Mouse (Mus musculus) T-helper 2 cell (primary cell): ENCODE data around the gene Otud6a.
"Not testable (repeated sequence)": the region's sequence is repeated elsewhere in the genome, so short reads cannot be mapped to it uniquely, and the experiment has no call there.

ENCODE experiments used
- in situ Hi-C: fragments of 300-600 bp; cut with MboI, MseI; formaldehyde crosslinking; loops from one replicate; pipeline ENCODE4 v1.15.1; 2025; ENCODE audit warnings: high pct_unique_total_duplicates

Gene Otud6a

GRCm38 (mm10) chrX:100428693-100429092 is at the start of gene Otud6a:
Gene Otud6a (plus strand): TSS chrX:100429013.
- in situ Hi-C loops, result no loop called here

- in situ Hi-C loops, result no loop called here
Observed at GRCm38 (mm10) chrX:100389887-100390286, 38.9 kb upstream of the Otud6a start.

GRCm38 (mm10) chrX:100392304-100392703 is 36.5 kb upstream of the Otud6a start:
- in situ Hi-C loops, result no loop called here

GRCm38 (mm10) chrX:100394223-100394861 is 34.5 kb upstream of the Otud6a start:
- in situ Hi-C loops, result no loop called here

- in situ Hi-C loops, result loop anchor here (5.0 kb wide), 1 partner anchor 87 kb away; no protein-coding TSS in a partner anchor
Observed at GRCm38 (mm10) chrX:100395026-100395425, 33.8 kb upstream of the Otud6a start.

- in situ Hi-C loops, result no loop called here
Observed at GRCm38 (mm10) chrX:100400900-100401299, 27.9 kb upstream of the Otud6a start.

- in situ Hi-C loops, result no loop called here
Observed at GRCm38 (mm10) chrX:100401657-100402056, 27.2 kb upstream of the Otud6a start.

GRCm38 (mm10) chrX:100409245-100409644 is 19.6 kb upstream of the Otud6a start:
- in situ Hi-C loops, result no loop called here

- in situ Hi-C loops, result no loop called here
Observed at GRCm38 (mm10) chrX:100432311-100432710, 3.5 kb downstream of the Otud6a start.

- in situ Hi-C loops, result not testable (repeated sequence)
Observed at GRCm38 (mm10) chrX:100442617-100443016, 13.8 kb downstream of the Otud6a start, which contains the start of gene Awat2. Gene Awat2 (minus strand): TSS chrX:100442717.

GRCm38 (mm10) chrX:100443532-100443931 is 14.7 kb downstream of the Otud6a start:
- in situ Hi-C loops, result no loop called here

GRCm38 (mm10) chrX:100468047-100468446 is 39.2 kb downstream of the Otud6a start:
- in situ Hi-C loops, result no loop called here

- in situ Hi-C loops, result no loop called here
Observed at GRCm38 (mm10) chrX:100470126-100470525, 41.3 kb downstream of the Otud6a start.

- in situ Hi-C loops, result no loop called here
Observed at GRCm38 (mm10) chrX:100471491-100471890, 42.7 kb downstream of the Otud6a start.

GRCm38 (mm10) chrX:100475569-100476223 is 46.9 kb downstream of the Otud6a start:
- in situ Hi-C loops, result no loop called here
